8 mouse cellular contexts compared by ENCODE assay signal in genomic region chr5:123343707-123344627, GRCm38 (mm10). TPM values are rescaled to one million over a fixed set of nuclear protein-coding genes. Genes with fewer than 3 reads are reported as not detected.
A peak's percentile ranks its signal among the peaks of the same experiment; 100 is the strongest.
DNase-seq lines count a peak whose midpoint lies in the region; ATAC-seq lines count a peak whose summit lies in the region.

Gene Bcl7a, plus strand, starts transcription at chr5:123343834.

- peaks cover 38% of the 10 kb centered on the region for H3K4me1 ChIP-seq in megakaryocyte, embryonic 14.5 days

- H3K36me3 ChIP-seq in megakaryocyte, embryonic 14.5 days (replicated peaks; ENCODE audit: low read length), result peaks cover 3% of the 10 kb centered on the region

- H3K9me3 ChIP-seq in megakaryocyte, embryonic 14.5 days, result no peaks in the 10 kb centered on the region

- peak within 1 kb of the TSS; percentile 95 for H3K4me3 ChIP-seq in megakaryocyte, embryonic 14.5 days (replicated peaks)

- peak; percentile 91 for DNase-seq in adrenal gland, adult 18-20 months (ENCODE audit: low spot score in 2 of 2)
- peak; percentile 91 for DNase-seq in embryo, embryonic 10.5 days (ENCODE audit: low spot score)
- peak; percentile 90 for DNase-seq in gastrocnemius, postnatal 25 days
- peak; percentile 72 to 94 for DNase-seq in left cerebral cortex, adult 9 months (ENCODE audit: low spot score in 2 of 2)
- peak; percentile 96 for DNase-seq in right cerebral cortex, postnatal 10 days (ENCODE audit: low spot score in 2 of 2)
- peak; percentile 91 for DNase-seq in urinary bladder, postnatal 14 days (ENCODE audit: low spot score)

- peak; percentile 77 for ATAC-seq in inflammation-experienced regulatory T-cells, adult 6 months

- H3K27me3 ChIP-seq in megakaryocyte, embryonic 14.5 days (replicated peaks), result peaks cover 6% of the 10 kb centered on the region

RNA-seq across cellular contexts. Expression of gene Bcl7a, which starts in this region (rescaled TPM):
- 1 to 10 TPM; 6.9 to 7.1 TPM for total RNA-seq in adrenal gland, adult 18-20 months (2021)
- 1 to 10 TPM; 8.4 to 8.6 TPM for total RNA-seq in gastrocnemius, postnatal 25 days (2021)
- 10 to 100 TPM in 1 of 3 experiments, 1 to 10 TPM in 2; 3.4 to 13.1 (median 6.7) TPM for polyA plus RNA-seq in inflammation-experienced regulatory T-cells, adult 6 months (2017; shearing (Covaris generic))
- 13.0 and 23.7 TPM in 2 replicates for polyA plus RNA-seq in megakaryocyte, embryonic 14.5 days (2012; ENCODE audit: insufficient read depth, low replicate concordance)

Comparison
In these comparisons a context has a peak if more than half of its experiments do, and no peak if none do; other contexts are left out.
1. Peak in every context shown above with its lines: DNase-seq, ATAC-seq and H3K4me3 ChIP-seq.